Mouse (Mus musculus): ENCODE results near the gene Acbd3. TPM values are rescaled to one million over a fixed set of nuclear protein-coding genes. Genes with fewer than 3 reads are reported as not detected.

Acbd3 gene
- total and polyA plus RNA-seq, 3 experiments: 17.8 to 23.2 TPM; not detected in 1

DNA sequence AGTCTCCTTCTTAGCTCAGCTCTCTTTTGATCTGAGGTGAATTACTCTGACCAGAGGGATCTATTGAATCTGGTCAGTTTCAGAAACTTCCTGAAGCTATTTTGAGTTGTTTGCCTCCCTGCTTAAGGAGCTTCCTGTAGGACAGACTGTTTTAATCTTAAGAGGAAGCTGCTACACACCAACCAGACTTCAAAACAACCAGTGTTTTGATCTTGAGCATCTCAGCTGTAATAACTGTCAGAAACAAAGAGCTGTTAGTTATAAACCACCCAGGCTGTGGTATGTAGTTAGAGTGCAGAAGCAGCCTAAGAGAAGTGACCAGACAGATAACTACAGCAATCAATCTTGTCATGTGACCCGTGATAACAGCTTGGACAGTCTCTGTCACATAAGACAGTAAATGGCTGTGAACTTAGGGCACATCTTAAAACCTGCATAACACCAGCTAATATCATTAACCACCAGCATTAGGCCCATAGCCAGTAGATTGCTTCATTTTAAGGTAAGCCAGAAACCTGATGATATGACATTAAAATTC, 2.1 kb upstream of the Acbd3 start (continued):
- TF ChIP-seq USF2 (IDR thresholded peaks at IDR 0.05; ENCODE audit: borderline replicate concordance in 1 of 2, insufficient read depth in 1 of 2, low read depth in 1 of 2, low read length in 2 of 2) (0 out of 4 replicates have a peak, but pooled peaks of 1 of the 2 experiments have one; percentile 41), MYC (IDR thresholded peaks at IDR 0.05; ENCODE audit: low read depth, low read length) (no peak), UBTF (IDR thresholded peaks at IDR 0.05; ENCODE audit: borderline replicate concordance, insufficient read depth, low read depth, low read length) (no peak), GABPA (IDR thresholded peaks at IDR 0.05; ENCODE audit: low read depth, low read length) (no peak), SMC3 (IDR thresholded peaks at IDR 0.05; ENCODE audit: low read depth, low read length) (no peak)

GRCm38 (mm10) chr1:180726183-180726582, 340 bp downstream of the Acbd3 start:
- peak overlapping the region; percentile 86 for H3K9ac ChIP-seq (ENCODE audit: control insufficient read depth, low read depth, low read length, poor library complexity, severe bottlenecking)
- H3K79me2 ChIP-seq (ENCODE audit: control insufficient read depth, insufficient read depth, low read length, poor library complexity): peaks cover 42% of the 10 kb centered on the region
- TF ChIP-seq UBTF (IDR thresholded peaks at IDR 0.05; ENCODE audit: borderline replicate concordance, insufficient read depth, low read depth, low read length) (peak; percentile 39; the same call in 1 of the 2 replicates), MEF2A (IDR thresholded peaks at IDR 0.05; ENCODE audit: extremely low read depth, insufficient replicate concordance, low read depth, low read length, poor library complexity, severe bottlenecking) (no peak), TBP (IDR thresholded peaks at IDR 0.05; ENCODE audit: low read depth, low read length) (no peak), POLR2AphosphoS5 (IDR thresholded peaks at IDR 0.05; ENCODE audit: borderline replicate concordance, low read depth, low read length) (no peak), EP300 (IDR thresholded peaks at IDR 0.05; ENCODE audit: low read depth in 1 of 2, low read length in 2 of 2) (no peak), SIN3A (IDR thresholded peaks at IDR 0.05; ENCODE audit: low read length) (no peak; the same call in 1 of the 2 replicates)
- peak overlapping the region; percentile 82 to 86 for H3K4me3 ChIP-seq (ENCODE audit: control insufficient read depth in 1 of 2, insufficient read depth in 1 of 2, low read depth in 2 of 2, low read length in 2 of 2)
- no peaks in the 10 kb centered on the region for H3K27me3 ChIP-seq (ENCODE audit: control insufficient read depth in 1 of 2, insufficient read depth in 2 of 2, low read length in 2 of 2)
- H3K9me3 ChIP-seq (replicated peaks; ENCODE audit: insufficient read depth, low read length): no peaks in the 10 kb centered on the region
- H3K4me1 ChIP-seq (ENCODE audit: control insufficient read depth in 1 of 2, insufficient read depth in 2 of 2, low read length in 2 of 2): peaks cover 29 to 45% of the 10 kb centered on the region in 2 experiments
- peaks cover 0 to 52% of the 10 kb centered on the region in 2 experiments; a peak in 2 of 4 replicates for H3K36me3 ChIP-seq (ENCODE audit: control insufficient read depth in 1 of 2, insufficient read depth in 2 of 2, low read length in 2 of 2)
- peak; percentile 41 for DNase-seq (ENCODE audit: low read depth, low spot score)
- peak overlapping the region; percentile 45 for H3K27ac ChIP-seq (ENCODE audit: control insufficient read depth, low read depth, low read length)

DNA sequence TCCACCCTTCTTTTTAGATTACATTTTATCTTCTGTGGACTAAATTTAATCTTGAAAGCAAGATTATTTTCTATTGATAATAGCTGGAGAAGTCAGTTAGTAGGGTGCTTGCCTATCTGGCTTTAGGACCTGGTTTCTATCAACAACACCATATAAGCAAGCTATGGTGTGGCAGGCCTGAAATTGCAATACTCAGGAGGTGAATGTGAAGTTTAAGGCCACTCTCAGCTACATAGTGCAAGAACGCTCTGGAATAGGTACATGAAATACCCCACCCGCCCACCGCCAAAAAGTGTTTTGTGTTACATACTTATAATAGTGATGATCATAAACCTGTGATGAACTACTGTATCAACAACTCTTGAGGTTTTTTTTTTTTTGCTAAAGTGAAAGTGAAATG, 3.4 kb downstream of the Acbd3 start:
- peak; percentile 28 for DNase-seq (ENCODE audit: low read depth, low spot score)
- no peaks in the 10 kb centered on the region for H3K27me3 ChIP-seq (ENCODE audit: control insufficient read depth in 1 of 2, insufficient read depth in 2 of 2, low read length in 2 of 2)
- peaks cover 45% of the 10 kb centered on the region for H3K79me2 ChIP-seq (ENCODE audit: control insufficient read depth, insufficient read depth, low read length, poor library complexity)
- peaks cover 16 to 26% of the 10 kb centered on the region in 2 experiments for H3K4me1 ChIP-seq (ENCODE audit: control insufficient read depth in 1 of 2, insufficient read depth in 2 of 2, low read length in 2 of 2)
- no peaks in the 10 kb centered on the region for H3K9me3 ChIP-seq (replicated peaks; ENCODE audit: insufficient read depth, low read length)
- H3K36me3 ChIP-seq (ENCODE audit: control insufficient read depth in 1 of 2, insufficient read depth in 2 of 2, low read length in 2 of 2): peaks cover 14 to 35% of the 10 kb centered on the region in 2 experiments
- H3K4me3 ChIP-seq (ENCODE audit: control insufficient read depth in 1 of 2, insufficient read depth in 1 of 2, low read depth in 2 of 2, low read length in 2 of 2): no peak overlapping the region
- no peak overlapping the region for H3K27ac ChIP-seq (ENCODE audit: control insufficient read depth, low read depth, low read length)
- no peak for TF ChIP-seq ZKSCAN1 (IDR thresholded peaks at IDR 0.05; ENCODE audit: low read depth, low read length)
- TF ChIP-seq ETS1 (IDR thresholded peaks at IDR 0.05; ENCODE audit: low read depth, low read length): peak; percentile 54; the same call in 1 of the 2 replicates
- no peak for TF ChIP-seq CTCF (IDR thresholded peaks at IDR 0.05 in 2 of 3, conservative IDR thresholded peaks at IDR 0.05 in 1 of 3; ENCODE audit: control insufficient read depth in 1 of 3, insufficient read depth in 1 of 3, low read depth in 2 of 3, low read length in 3 of 3, poor library complexity in 1 of 3, severe bottlenecking in 1 of 3)
- no peak for TF ChIP-seq NELFE (IDR thresholded peaks at IDR 0.05; ENCODE audit: low read depth, low read length)
- TF ChIP-seq JUND (IDR thresholded peaks at IDR 0.05; ENCODE audit: low read depth, low read length): no peak
- TF ChIP-seq MAX (IDR thresholded peaks at IDR 0.05; ENCODE audit: low read length): no peak
- no peak for TF ChIP-seq POLR2A (IDR thresholded peaks at IDR 0.05; ENCODE audit: control insufficient read depth in 1 of 2, insufficient read depth in 1 of 2, low read depth in 1 of 2, low read length in 2 of 2, poor library complexity in 1 of 2)
- TF ChIP-seq TBP (IDR thresholded peaks at IDR 0.05; ENCODE audit: low read depth, low read length): no peak
- peak; percentile 48 for TF ChIP-seq GATA1 (IDR thresholded peaks at IDR 0.05; ENCODE audit: low read depth, low read length)
- no peak for TF ChIP-seq ELF1 (IDR thresholded peaks at IDR 0.05; ENCODE audit: low read depth, low read length)
- TF ChIP-seq HCFC1 (IDR thresholded peaks at IDR 0.05; ENCODE audit: low read depth, low read length): no peak
- 0 out of 2 replicates have a peak, but pooled peaks have one; percentile 8 for TF ChIP-seq TCF12 (IDR thresholded peaks at IDR 0.05; ENCODE audit: low read depth, low read length)
- TF ChIP-seq UBTF (IDR thresholded peaks at IDR 0.05; ENCODE audit: borderline replicate concordance, insufficient read depth, low read depth, low read length): no peak
- TF ChIP-seq SIN3A (IDR thresholded peaks at IDR 0.05; ENCODE audit: low read length): no peak; the same call in 1 of the 2 replicates
- no peak for TF ChIP-seq MXI1 (IDR thresholded peaks at IDR 0.05; ENCODE audit: low read depth, low read length)
- peak; percentile 12 to 28; a peak in 1 of 4 replicates for TF ChIP-seq EP300 (IDR thresholded peaks at IDR 0.05; ENCODE audit: low read depth in 1 of 2, low read length in 2 of 2)
- TF ChIP-seq RAD21 (IDR thresholded peaks at IDR 0.05; ENCODE audit: low read depth, low read length): no peak
- H3K9ac ChIP-seq (ENCODE audit: control insufficient read depth, low read depth, low read length, poor library complexity, severe bottlenecking): no peak overlapping the region

Measured in MEL (cell line).